Mouse (Mus musculus) limb, embryonic 14.5 days (tissue): Measurements from ENCODE around the gene Dbp. TPM values are rescaled to one million over a fixed set of nuclear protein-coding genes. Genes with fewer than 3 reads are reported as not detected.

Experiments used
- ATAC-seq: fragments of 200-750 bp; cut with Nextera tagmentation; 2 replicates; pipeline ENCODE4 v1.8.0; 2017; ENCODE audit warnings: low read depth, moderate number of reproducible peaks, moderate TSS enrichment; ENCODE audit not compliant: low FRiP score
- DNase-seq: peaks from one replicate; pipeline ENCODE4 v3.0.0-alpha.2; 2015; ENCODE audit warnings: low spot score
- H3K27ac ChIP-seq: fragments of 300-500 bp; sonication (generic); replicated peaks from 2 replicates; pipeline ENCODE4 v1.5.1; 2014; ENCODE audit warnings: low read depth, mild to moderate bottlenecking, low read length, moderate library complexity, mixed read lengths
- H3K27me3 ChIP-seq: fragments of 300-500 bp; sonication (generic); 2 replicates; pipeline ENCODE4 v1.6.1; 2014; ENCODE audit warnings: low read length, mixed read lengths; ENCODE audit not compliant: control insufficient read depth, insufficient read depth
- H3K36me3 ChIP-seq: fragments of 300-500 bp; sonication (generic); 2 replicates; pipeline ENCODE4 v1.6.1; 2014; ENCODE audit warnings: mild to moderate bottlenecking, low read length, moderate library complexity, mixed read lengths; ENCODE audit not compliant: control insufficient read depth, insufficient read depth
- H3K4me1 ChIP-seq: fragments of 300-500 bp; sonication (generic); 2 replicates; pipeline ENCODE4 v1.6.1; 2014; ENCODE audit warnings: antibody characterized with exemption, low read length, mixed read lengths; ENCODE audit not compliant: control insufficient read depth, insufficient read depth
- H3K4me2 ChIP-seq: fragments of 300-500 bp; sonication (generic); replicated peaks from 2 replicates; pipeline ENCODE4 v1.6.1; 2014; ENCODE audit warnings: low read depth, mild to moderate bottlenecking, low read length, moderate library complexity; ENCODE audit not compliant: severe bottlenecking
- H3K4me3 ChIP-seq: fragments of 300-500 bp; sonication (generic); replicated peaks from 2 replicates; pipeline ENCODE4 v1.5.1; 2014; ENCODE audit warnings: low read length
- H3K9ac ChIP-seq: fragments of 300-500 bp; sonication (generic); 2 replicates; pipeline ENCODE4 v1.6.1; 2014; ENCODE audit warnings: mild to moderate bottlenecking, low read depth, low read length, moderate library complexity; ENCODE audit not compliant: severe bottlenecking
- H3K9me3 ChIP-seq: fragments of 300-500 bp; sonication (generic); 2 replicates; pipeline ENCODE4 v1.6.1; 2016; ENCODE audit warnings: low read length; ENCODE audit not compliant: control insufficient read depth
- POLR2A ChIP-seq: fragments of 200-500 bp; IDR thresholded peaks from 2 replicates; pipeline ENCODE4 v1.8.0; 2012; ENCODE audit warnings: inconsistent platforms, mild to moderate bottlenecking, moderate library complexity, borderline replicate concordance; ENCODE audit not compliant: insufficient read depth, insufficient read length; ENCODE audit errors: extremely low read depth
- WGBS: fragments of 180-500 bp; shearing (Covaris S2); extraction: QIAGEN DNeasy Blood & Tissue Kit; methylation state at CpG from one replicate; pipeline ENCODE4 v1.1.7; 2014; 5-methylcytosine and 5-hydroxymethylcytosine counted together
- polyA plus RNA-seq, 2 experiments: library from polyadenylated mRNA; depleted of rRNA in 1 of 2; stranded (reverse) in 1 of 2; unstranded in 1 of 2; fragments of >200 nt; fragmentation: Nextera tagmentation in 1 of 2; extraction: Ambion mirVana in 1 of 2; gene quantifications; 2 replicates each; pipeline versions ENCODE4 v1.2.1 to v1.2.3; 2012 to 2014

Dbp gene
- polyA plus RNA-seq, 2 experiments: 7.0 to 15.1 TPM

GRCm38 (mm10) chr7:45709036-45709435, 4.1 kb downstream of the Dbp start:
- Histone ChIP-seq H3K9me3 (no peaks in the 10 kb centered on the region), H3K27ac (no peak overlapping the region), H3K4me2 (no peak overlapping the region), H3K4me3 (no peak overlapping the region), H3K9ac (no peak overlapping the region), H3K4me1 (peaks cover 21% of the 10 kb centered on the region), H3K36me3 (peaks cover 45% of the 10 kb centered on the region), H3K27me3 (no peaks in the 10 kb centered on the region)
- ATAC-seq: no peak
- TF ChIP-seq POLR2A: no peak
- peak; percentile 42 for DNase-seq
- 49% methylated on average over 6 of the region's 6 CpGs for WGBS

GRCm38 (mm10) chr7:45709677-45710355, 4.9 kb downstream of the Dbp start:
- Histone ChIP-seq H3K9me3 (no peaks in the 10 kb centered on the region), H3K36me3 (peaks cover 45% of the 10 kb centered on the region), H3K4me2 (no peak overlapping the region), H3K27me3 (no peaks in the 10 kb centered on the region), H3K27ac (no peak overlapping the region), H3K4me3 (no peak overlapping the region), H3K9ac (no peak overlapping the region), H3K4me1 (peaks cover 28% of the 10 kb centered on the region)
- DNase-seq (no peak), ATAC-seq (no peak)
- 84% methylated on average over 14 of the region's 14 CpGs for WGBS
- no peak for TF ChIP-seq POLR2A

- no peak overlapping the region for H3K9ac ChIP-seq
- ATAC-seq (no peak), DNase-seq (no peak)
- H3K36me3 ChIP-seq: peaks cover 48% of the 10 kb centered on the region
- TF ChIP-seq POLR2A: no peak
- WGBS: 93% methylated on average over 20 of the region's 20 CpGs
- no peak overlapping the region for H3K4me3 ChIP-seq
- H3K4me2 ChIP-seq: no peak overlapping the region
- H3K4me1 ChIP-seq: peaks cover 32% of the 10 kb centered on the region
- H3K9me3 ChIP-seq: no peaks in the 10 kb centered on the region
- H3K27ac ChIP-seq: no peak overlapping the region
- H3K27me3 ChIP-seq: no peaks in the 10 kb centered on the region
These were observed 5.7 kb downstream of the Dbp start for GRCm38 (mm10) chr7:45710477-45711191.

GRCm38 (mm10) chr7:45711316-45712021, 6.6 kb downstream of the Dbp start:
- H3K4me2 ChIP-seq: no peak overlapping the region
- DNase-seq (no peak), ATAC-seq (no peak)
- no peak overlapping the region for H3K27ac ChIP-seq
- no peak for TF ChIP-seq POLR2A
- no peak overlapping the region for H3K9ac ChIP-seq
- H3K9me3 ChIP-seq: no peaks in the 10 kb centered on the region
- H3K4me1 ChIP-seq: peaks cover 37% of the 10 kb centered on the region
- no peaks in the 10 kb centered on the region for H3K27me3 ChIP-seq
- H3K4me3 ChIP-seq: no peak overlapping the region
- H3K36me3 ChIP-seq: peaks cover 48% of the 10 kb centered on the region
- 90% methylated on average over 24 of the region's 24 CpGs for WGBS

- 87% methylated on average over 21 of the region's 21 CpGs for WGBS
- Histone ChIP-seq H3K36me3 (peaks cover 48% of the 10 kb centered on the region), H3K4me3 (no peak overlapping the region), H3K27ac (no peak overlapping the region), H3K4me1 (peaks cover 39% of the 10 kb centered on the region), H3K27me3 (no peaks in the 10 kb centered on the region), H3K9me3 (no peaks in the 10 kb centered on the region), H3K9ac (no peak overlapping the region), H3K4me2 (no peak overlapping the region)
- no peak for DNase-seq
- no peak for ATAC-seq
- TF ChIP-seq POLR2A: no peak
These were observed 7.3 kb downstream of the Dbp start for GRCm38 (mm10) chr7:45712022-45712757.
